ENCODE assay signal across 16 mouse cellular contexts in the genomic region with DNA sequence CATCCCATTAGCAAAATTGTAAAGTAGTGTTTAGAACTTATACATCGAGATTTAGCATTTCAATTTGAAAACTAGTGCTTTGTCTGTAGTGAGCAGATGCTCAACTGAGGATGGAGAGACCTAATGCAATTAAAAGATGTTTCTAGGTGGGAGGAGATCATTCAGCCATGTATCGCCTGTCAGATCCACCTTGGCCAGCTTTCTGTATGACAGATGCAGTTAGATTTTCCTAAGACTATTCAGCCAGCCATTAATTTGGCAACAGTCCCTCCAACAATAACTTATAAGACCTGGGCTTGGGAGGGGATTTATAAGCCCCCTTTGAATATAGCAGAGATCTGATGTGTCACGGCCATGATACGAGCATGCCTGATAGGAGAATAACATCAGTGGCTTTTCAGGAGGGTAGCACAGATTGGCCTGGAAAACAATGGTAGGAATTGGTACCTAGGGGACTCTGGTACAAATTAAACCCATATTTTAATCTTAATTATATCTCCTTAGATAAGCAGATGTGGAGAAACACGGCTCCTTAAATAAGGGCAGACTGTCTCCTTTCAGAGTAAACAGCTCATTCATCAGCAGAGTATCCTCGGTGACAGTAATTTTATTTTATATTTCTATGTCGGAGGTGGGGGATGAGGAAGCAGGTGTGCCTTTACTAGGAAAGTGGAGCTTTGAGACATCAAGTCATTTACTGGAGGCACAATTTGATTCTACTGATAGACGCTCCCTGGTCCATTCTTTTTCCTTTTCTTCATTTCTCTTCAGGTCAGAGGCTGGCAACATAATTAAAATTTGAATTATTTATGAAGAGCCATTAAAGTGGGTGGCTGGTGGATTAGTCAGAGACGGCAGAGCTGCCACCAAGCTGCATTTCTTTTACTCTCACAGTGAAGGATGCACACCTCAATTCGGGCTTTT.
DNase-seq lines count a peak whose midpoint lies in the region; ATAC-seq and TF ChIP-seq lines count a peak whose summit lies in the region.
"Had no signal": no experiment of that assay in that cellular context is flagged by ENCODE, and none has a peak within 500 bp of the region (broad histone marks: within the 10 kb centered on the region; RNA-seq: fewer than 3 reads in every experiment).

No protein-coding gene starts in this region.

- peak overlapping the region; percentile 21 for H3K4me2 ChIP-seq in hindbrain, embryonic 12.5 days (replicated peaks)
- peak overlapping the region; percentile 22 for H3K4me2 ChIP-seq in midbrain, embryonic 15.5 days
- H3K4me2 ChIP-seq: liver, embryonic 11.5 days; lung, embryonic 15.5 days had no signal

- TF ChIP-seq CTCF in brain, embryonic 14.5 days (IDR thresholded peaks at IDR 0.05; ENCODE audit: borderline replicate concordance, extremely low read depth, insufficient read depth, insufficient read length), result no peak

- intact Hi-C loops in heart, postnatal 25 days (cut with DNase I), result no loop called here

- no peaks in the 10 kb centered on the region for H3K27me3 ChIP-seq in hindbrain, embryonic 12.5 days
- H3K27me3 ChIP-seq in midbrain, embryonic 15.5 days (replicated peaks), result no peaks in the 10 kb centered on the region
- H3K27me3 ChIP-seq: lung, embryonic 15.5 days; megakaryocyte, embryonic 14.5 days had no signal

- peak overlapping the region; percentile 85 for H3K27ac ChIP-seq in hindbrain, embryonic 12.5 days
- peak overlapping the region; percentile 75 for H3K27ac ChIP-seq in midbrain, embryonic 15.5 days
- H3K27ac ChIP-seq: heart, embryonic 10.5 days; lung, embryonic 15.5 days had no signal

- peak; percentile 85 for ATAC-seq in hindbrain, embryonic 12.5 days (ENCODE audit: low FRiP score)
- ATAC-seq in midbrain, embryonic 15.5 days (replicated peaks), result peak; percentile 79

- peak; percentile 81 to 88 for DNase-seq in cerebellum, postnatal 10 days
- DNase-seq in cerebellum, adult 9-11 months, result no peak
- DNase-seq in brain, embryonic 14.5 days (ENCODE audit: low read depth), result peak; percentile 89
- no peak for DNase-seq in heart, postnatal 25 days (ENCODE audit: low spot score)
- no peak for DNase-seq in adrenal gland, adult 2 months
- DNase-seq in spleen, postnatal 4 days (ENCODE audit: low spot score in 2 of 2), result no peak
- DNase-seq: adrenal gland, postnatal 36 days; kidney, adult 8-10 months; right cerebral cortex, postnatal 25 days; thymus, adult 2 months had no signal

- WGBS in hindbrain, embryonic 12.5 days, result 51% methylated on average over 10 of the region's 10 CpGs
- WGBS in midbrain, embryonic 15.5 days, result 25% methylated on average over 10 of the region's 10 CpGs

- H3K4me1 ChIP-seq in hindbrain, embryonic 12.5 days, result no peaks in the 10 kb centered on the region
- peaks cover 14% of the 10 kb centered on the region; the same call in 1 of the 2 replicates for H3K4me1 ChIP-seq in midbrain, embryonic 15.5 days
- H3K4me1 ChIP-seq: heart, embryonic 10.5 days; lung, embryonic 15.5 days; megakaryocyte, embryonic 14.5 days had no signal

- no peak overlapping the region for H3K9ac ChIP-seq in hindbrain, embryonic 12.5 days
- H3K9ac ChIP-seq in midbrain, embryonic 15.5 days, result no peak overlapping the region
- H3K9ac ChIP-seq: lung, embryonic 15.5 days had no signal

- H3K9me3 ChIP-seq in hindbrain, embryonic 12.5 days (replicated peaks), result no peaks in the 10 kb centered on the region
- no peaks in the 10 kb centered on the region for H3K9me3 ChIP-seq in midbrain, embryonic 15.5 days
- H3K9me3 ChIP-seq: heart, embryonic 10.5 days; lung, embryonic 15.5 days; megakaryocyte, embryonic 14.5 days had no signal

- no peak for TF ChIP-seq POLR2A in brain, embryonic 14.5 days (IDR thresholded peaks at IDR 0.05; ENCODE audit: borderline replicate concordance, extremely low read depth, insufficient read depth, insufficient read length, poor library complexity, severe bottlenecking)

- no peak overlapping the region for H3K4me3 ChIP-seq in hindbrain, embryonic 12.5 days
- H3K4me3 ChIP-seq in midbrain, embryonic 15.5 days, result no peak overlapping the region
- H3K4me3 ChIP-seq: heart, embryonic 10.5 days; lung, embryonic 15.5 days; megakaryocyte, embryonic 14.5 days had no signal

- H3K36me3 ChIP-seq in hindbrain, embryonic 12.5 days, result no peaks in the 10 kb centered on the region
- H3K36me3 ChIP-seq in midbrain, embryonic 15.5 days (replicated peaks), result no peaks in the 10 kb centered on the region
- H3K36me3 ChIP-seq: heart, embryonic 10.5 days; lung, embryonic 15.5 days had no signal

Comparison
In these comparisons a context has a peak if more than half of its experiments do, and no peak if none do; other contexts are left out.
1. DNase-seq: peak in cerebellum, postnatal 10 days (2 of 2) and brain, embryonic 14.5 days (single experiment); none in cerebellum, adult 9-11 months (single experiment), heart, postnatal 25 days (single experiment), adrenal gland, adult 2 months (single experiment) and spleen, postnatal 4 days (0 of 2).